Mouse (Mus musculus): ENCODE measurements around the gene Nsun7.

GRCm38 (mm10) chr5:66302873-66303272 is 43.2 kb downstream of the Nsun7 start:
- no peak for TF ChIP-seq CTCF (IDR thresholded peaks at IDR 0.05; ENCODE audit: low read depth)
- TF ChIP-seq EP300 (IDR thresholded peaks at IDR 0.05; ENCODE audit: low read depth), result no peak

Data from liver, embryonic 14.5 days (tissue).